Mouse (Mus musculus): ENCODE measurements around the gene Serpina3g.
"Not testable (repeated sequence)": the region's sequence is repeated elsewhere in the genome, so short reads cannot be mapped to it uniquely, and the experiment has no call there.

Serpina3g gene

GRCm38 (mm10) chr12:104235915-104236314 is at the start of gene Serpina3g:
TSS of gene Serpina3g (plus strand) at chr12:104236245.
- DNase-seq (ENCODE audit: low read depth in 2 of 2, low spot score in 2 of 2) = no peak

DNA sequence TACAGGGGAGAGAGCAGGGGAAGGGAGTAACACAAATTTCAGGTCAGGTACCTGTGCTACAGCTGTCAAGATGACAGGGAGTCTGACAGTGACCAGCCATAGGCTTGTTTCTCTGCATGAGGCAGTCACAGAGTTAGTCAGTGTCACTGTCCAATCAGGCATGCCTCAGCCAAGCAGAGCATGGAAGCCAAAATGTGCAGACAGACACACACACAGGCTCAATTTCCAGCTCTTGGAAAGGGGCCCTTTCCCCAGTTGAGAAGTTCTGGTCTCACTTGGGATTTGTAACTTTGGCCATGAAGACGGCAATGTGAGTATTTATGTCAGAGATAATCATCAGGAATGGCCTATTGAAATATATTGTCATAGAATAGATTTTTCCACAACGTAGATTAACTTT is 46.8 kb upstream of the Serpina3g start:
- no peak for DNase-seq (ENCODE audit: low read depth in 2 of 2, low spot score in 2 of 2)

GRCm38 (mm10) chr12:104190852-104191251 is 45.2 kb upstream of the Serpina3g start:
- no peak for DNase-seq (ENCODE audit: low read depth in 2 of 2, low spot score in 2 of 2)

DNA sequence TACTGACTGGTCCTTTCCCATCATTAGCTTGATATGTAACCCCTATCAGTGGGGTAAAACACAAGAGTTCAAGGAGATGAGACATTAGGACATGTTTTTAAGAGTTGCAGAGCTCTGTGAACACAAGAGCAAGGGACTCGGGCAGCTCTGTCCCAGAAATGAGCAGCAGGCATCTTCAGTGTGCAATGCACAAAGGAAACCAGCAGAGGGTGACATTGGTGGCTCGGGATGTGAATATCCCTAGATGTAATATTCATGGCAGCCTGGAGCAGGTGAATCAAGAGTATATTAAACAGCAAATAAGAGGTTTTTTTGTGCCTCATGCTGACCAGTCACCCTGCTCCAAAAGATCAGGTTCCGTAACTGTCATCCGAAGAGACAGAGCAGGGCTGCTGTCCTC is 26.9 kb upstream of the Serpina3g start:
- DNase-seq (ENCODE audit: low read depth in 2 of 2, low spot score in 2 of 2) = no peak

DNA sequence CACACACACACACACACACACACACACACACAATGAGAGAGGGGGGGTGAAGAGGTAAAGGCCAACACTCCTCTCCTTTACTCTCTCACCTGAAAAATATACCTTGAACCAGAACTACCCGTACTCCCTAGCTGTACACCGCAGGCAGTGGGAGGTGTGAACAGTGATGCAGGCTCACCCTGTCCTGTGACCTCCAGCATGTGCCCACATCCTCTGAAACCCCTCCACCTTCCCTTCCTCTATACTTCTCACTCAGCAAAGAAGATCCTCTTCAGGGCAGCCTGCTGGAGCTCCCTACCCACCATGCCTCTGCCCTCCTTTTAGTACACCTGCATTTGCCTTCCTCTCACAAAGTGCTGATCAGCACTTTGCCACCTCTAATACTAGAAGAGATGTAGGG is 26.2 kb upstream of the Serpina3g start:
- no peak for DNase-seq (ENCODE audit: low read depth in 2 of 2, low spot score in 2 of 2)

DNA sequence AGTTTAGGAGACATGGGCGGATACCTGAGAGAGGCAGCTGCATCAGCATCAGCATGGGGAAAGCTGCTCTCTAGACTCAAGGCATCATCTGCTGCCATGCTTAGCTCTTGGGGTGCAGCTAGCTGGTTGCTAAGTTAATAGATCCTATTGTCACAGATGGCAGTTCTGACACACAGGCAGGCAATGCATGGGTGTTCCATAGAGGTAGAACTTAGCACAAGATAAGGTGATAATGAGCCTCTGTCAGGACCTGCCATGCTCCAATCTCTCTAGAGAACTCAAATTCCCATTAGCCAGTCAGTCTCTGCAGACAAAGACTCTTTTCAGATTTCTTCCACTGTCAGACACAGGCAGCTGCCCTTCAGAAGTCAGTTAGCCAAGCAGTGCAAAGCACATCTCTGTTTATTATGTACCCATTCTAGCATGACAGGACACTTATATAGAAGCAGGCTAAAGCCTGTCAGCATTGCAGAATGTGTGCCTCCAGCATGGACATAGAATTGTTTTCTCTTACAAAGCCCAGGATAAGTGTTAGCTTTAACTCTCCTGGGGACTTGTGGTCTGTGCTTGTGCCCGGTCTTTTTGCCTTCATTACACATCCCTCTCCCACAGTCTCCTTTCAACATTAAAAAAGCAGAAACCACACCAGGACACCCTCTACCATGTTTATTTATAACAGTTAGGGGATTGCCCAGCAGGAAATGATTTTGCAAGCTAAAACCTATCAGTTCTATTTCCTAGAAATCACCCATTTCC is 22.2 kb upstream of the Serpina3g start:
- DNase-seq (ENCODE audit: low read depth in 2 of 2, low spot score in 2 of 2) = no peak

DNA sequence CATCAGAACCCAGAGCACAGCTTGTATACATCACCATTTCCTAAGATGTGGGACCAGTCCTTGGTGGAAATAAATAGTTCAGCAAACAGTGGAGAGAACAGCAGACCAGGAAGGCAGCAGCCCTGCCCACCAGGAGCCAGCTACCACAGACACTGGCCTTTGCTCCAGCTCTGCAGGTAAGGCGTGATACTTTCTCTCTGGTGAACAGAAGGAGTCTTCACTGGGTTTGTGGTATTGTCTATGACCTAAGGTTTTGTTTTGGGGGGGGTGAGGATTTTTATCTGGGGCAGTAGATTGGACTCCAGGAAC is 21.6 kb upstream of the Serpina3g start, which contains the start of gene Serpina3f:
TSS of gene Serpina3f (plus strand) at position 100 of the 309 bp plus-strand sequence.
- DNase-seq (ENCODE audit: low read depth in 2 of 2, low spot score in 2 of 2) = no peak

DNA sequence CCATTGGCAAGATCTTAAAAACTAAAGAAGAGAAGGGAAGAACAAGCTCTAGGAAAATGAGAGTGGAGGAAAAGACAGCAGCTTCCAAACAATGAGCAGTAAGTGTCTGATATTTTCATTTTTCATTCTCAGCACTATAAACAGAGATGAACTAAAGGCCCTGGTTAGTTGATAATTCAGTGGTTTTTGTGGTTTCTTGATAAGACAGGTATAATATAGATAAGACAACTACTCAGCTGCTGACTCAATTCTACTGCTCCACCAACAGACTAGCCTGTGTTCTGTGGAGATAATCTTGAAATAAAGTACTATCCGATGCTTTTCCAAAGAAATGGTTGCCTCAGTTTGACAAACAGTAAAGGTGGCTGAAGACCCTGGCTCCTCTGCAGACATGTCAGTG is 20.8 kb upstream of the Serpina3g start:
- DNase-seq (ENCODE audit: low read depth in 2 of 2, low spot score in 2 of 2) = no peak

DNA sequence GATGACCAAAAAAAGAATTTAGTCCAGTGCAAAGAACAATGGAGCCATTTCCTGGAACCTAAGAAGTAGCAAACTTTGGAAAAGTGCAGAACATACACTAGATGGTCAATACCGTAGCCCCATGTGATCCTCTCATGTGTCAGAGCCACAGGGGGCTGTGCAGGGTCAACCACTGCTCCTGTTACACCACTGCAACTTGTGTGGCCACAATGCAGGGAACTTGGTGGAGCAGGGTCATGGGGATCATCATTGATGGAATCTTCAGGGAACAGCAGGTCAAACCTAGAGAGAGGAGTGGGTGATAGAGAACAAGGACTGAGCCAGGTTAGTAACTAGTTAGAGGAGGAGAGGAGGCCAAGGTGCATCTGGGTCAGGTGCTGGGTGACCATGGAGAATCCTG is 14.4 kb upstream of the Serpina3g start:
- DNase-seq (ENCODE audit: low read depth in 2 of 2, low spot score in 2 of 2) = no peak

- no peak for DNase-seq (ENCODE audit: low read depth in 2 of 2, low spot score in 2 of 2)
Observed at GRCm38 (mm10) chr12:104223690-104224089, 12.4 kb upstream of the Serpina3g start.

DNA sequence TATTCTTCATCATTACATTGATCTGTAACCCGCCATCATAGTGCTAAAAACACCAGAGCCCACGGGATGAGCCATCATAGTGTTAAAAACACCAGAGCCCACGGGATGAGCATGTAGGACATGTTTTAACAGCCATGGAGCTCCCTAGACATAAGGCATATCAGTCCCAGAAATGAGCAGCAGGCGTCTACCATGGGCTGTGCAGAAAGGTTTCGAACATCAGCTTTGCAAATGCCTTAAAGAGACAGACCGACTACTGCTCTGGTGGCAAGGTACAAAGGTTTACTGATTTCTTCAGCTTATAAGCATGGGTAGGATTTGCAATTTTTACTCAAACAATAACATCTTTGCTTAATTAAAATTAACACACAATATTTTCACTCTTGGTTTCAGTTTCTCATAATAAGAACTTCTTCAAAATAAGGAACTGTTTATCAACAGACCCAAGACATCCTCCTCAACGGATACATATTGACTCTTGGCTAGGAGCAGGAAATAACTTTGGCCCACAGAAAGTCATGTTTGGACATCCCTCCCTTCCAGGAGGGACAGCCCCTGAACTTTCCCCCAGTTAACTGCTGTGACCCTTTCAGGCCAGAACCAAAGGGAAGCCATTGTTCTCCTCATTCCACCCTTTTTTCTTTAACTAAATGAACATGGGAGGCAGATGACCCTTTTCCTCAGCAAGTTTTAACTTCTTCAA is 11.3 kb upstream of the Serpina3g start:
- DNase-seq (ENCODE audit: low read depth in 2 of 2, low spot score in 2 of 2) = no peak

DNA sequence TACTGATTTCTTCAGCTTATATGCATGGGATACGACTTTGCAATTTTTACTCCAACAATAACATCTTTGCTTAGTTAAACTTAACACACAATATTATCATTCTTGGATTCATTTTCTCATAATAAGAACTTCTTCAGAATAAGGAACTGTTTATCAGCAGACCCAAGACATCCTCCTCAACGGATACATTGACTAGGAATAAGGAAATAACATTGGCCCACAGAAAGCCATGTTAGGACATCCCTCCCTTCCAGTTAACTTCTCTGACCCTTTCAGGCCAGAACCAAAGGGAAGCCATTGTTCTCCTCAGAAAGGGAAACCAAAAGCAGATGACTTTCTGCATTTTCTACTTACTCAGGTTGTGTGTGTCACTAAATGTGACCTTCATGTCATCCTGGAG is 5.3 kb upstream of the Serpina3g start:
- no peak for DNase-seq (ENCODE audit: low read depth in 2 of 2, low spot score in 2 of 2)

GRCm38 (mm10) chr12:104238048-104238447 is 2.0 kb downstream of the Serpina3g start:
- DNase-seq (ENCODE audit: low read depth in 2 of 2, low spot score in 2 of 2) = not testable (repeated sequence)

GRCm38 (mm10) chr12:104243307-104243706 is 7.3 kb downstream of the Serpina3g start:
- no peak for DNase-seq (ENCODE audit: low read depth in 2 of 2, low spot score in 2 of 2)

GRCm38 (mm10) chr12:104245092-104245491 is 9.0 kb downstream of the Serpina3g start:
- DNase-seq (ENCODE audit: low read depth in 2 of 2, low spot score in 2 of 2) = no peak

- DNase-seq (ENCODE audit: low read depth in 2 of 2, low spot score in 2 of 2) = no peak
Observed at GRCm38 (mm10) chr12:104245595-104245994, 9.6 kb downstream of the Serpina3g start.

- DNase-seq (ENCODE audit: low read depth in 2 of 2, low spot score in 2 of 2) = no peak
Observed at GRCm38 (mm10) chr12:104247553-104248002, 11.5 kb downstream of the Serpina3g start.

GRCm38 (mm10) chr12:104248231-104248630 is 12.2 kb downstream of the Serpina3g start:
- DNase-seq (ENCODE audit: low read depth in 2 of 2, low spot score in 2 of 2) = no peak

DNA sequence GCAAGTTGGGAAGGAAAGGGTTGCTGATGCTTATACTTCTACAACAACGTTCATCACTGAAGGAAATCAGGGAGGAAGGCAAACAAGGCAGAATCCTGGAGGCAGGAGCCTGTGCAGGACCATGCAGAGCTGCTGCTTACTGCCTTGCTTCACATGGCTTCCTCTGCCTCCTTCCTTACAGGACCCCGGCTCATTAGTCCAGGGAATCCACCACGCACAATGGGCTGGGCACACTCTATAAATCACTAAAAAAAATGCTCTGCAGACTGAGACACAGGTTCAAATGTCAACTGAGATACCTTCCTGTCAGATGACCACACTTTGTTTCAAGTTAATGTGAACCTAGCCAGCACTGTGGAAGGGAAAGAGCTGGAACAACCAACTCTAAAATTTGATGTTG is 25.0 kb downstream of the Serpina3g start:
- no peak for DNase-seq (ENCODE audit: low read depth in 2 of 2, low spot score in 2 of 2)

DNA sequence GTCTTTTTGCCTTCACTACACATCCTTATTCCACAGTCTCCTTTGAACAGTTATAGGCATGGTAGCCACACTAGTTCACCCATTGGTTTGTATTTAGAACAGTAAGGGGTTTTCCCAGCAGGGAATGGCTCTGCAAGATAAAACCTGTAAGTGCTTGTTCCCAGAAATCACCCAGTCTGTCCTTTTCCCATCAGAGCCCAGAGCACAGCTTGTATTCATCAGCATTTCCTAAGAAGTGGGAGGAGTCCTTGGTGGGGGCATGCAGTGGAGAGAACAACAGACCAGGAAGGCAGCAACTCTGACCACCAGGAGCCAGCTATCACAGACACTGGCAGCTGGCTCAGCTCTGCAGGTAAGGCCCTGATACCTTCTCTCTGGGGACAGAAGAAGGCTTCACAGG is 26.8 kb downstream of the Serpina3g start, which contains the start of gene Serpina3i:
TSS of gene Serpina3i (plus strand) at position 260 of the 400 bp plus-strand sequence.
- DNase-seq (ENCODE audit: low read depth in 2 of 2, low spot score in 2 of 2) = no peak

DNA sequence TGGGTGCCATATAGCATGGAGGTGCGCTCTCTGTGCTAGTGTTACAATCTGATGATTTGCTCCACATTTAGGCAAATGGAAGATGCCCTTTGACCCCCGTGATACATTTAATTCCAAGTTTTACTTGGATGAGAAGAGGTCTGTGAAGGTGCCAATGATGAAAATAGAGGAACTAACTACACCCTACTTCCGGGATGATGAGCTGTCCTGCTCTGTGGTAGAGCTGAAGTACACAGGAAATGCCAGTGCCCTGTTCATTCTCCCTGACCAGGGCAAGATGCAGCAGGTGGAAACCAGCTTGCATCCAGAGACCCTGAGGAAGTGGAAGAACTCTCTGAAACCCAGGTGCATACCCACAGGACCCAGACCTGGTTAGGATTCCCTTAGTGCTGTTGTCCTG is 30.3 kb downstream of the Serpina3g start:
- no peak for DNase-seq (ENCODE audit: low read depth in 2 of 2, low spot score in 2 of 2)

- no peak for DNase-seq (ENCODE audit: low read depth in 2 of 2, low spot score in 2 of 2)
Observed at GRCm38 (mm10) chr12:104278216-104279055, 42.4 kb downstream of the Serpina3g start.

All from CD8-positive naive resting alpha-beta T cell, adult 2 months (primary cell).